Mouse (Mus musculus) hindbrain, embryonic 16.5 days (tissue): Measurements from ENCODE around the gene Cenps. TPM values are rescaled to one million over a fixed set of nuclear protein-coding genes. Genes with fewer than 3 reads are reported as not detected.
A peak's percentile ranks its signal among the peaks of the same experiment; 100 is the strongest.
"Not testable (repeated sequence)": the region's sequence is repeated elsewhere in the genome, so short reads cannot be mapped to it uniquely, and the experiment has no call there.

Experiments used
- ATAC-seq: fragments of 200-750 bp; cut with Nextera tagmentation; 2 replicates; pipeline ENCODE4 v1.8.0; 2017; ENCODE audit warnings: moderate TSS enrichment, moderate library complexity
- H3K27ac ChIP-seq: fragments of 300-500 bp; sonication (generic); 2 replicates; pipeline ENCODE4 v1.5.1; 2014; ENCODE audit warnings: low read depth, mild to moderate bottlenecking, control low read depth, low read length, moderate library complexity
- H3K27me3 ChIP-seq: fragments of 300-500 bp; sonication (generic); replicated peaks from 2 replicates; pipeline ENCODE4 v1.6.1; 2014; ENCODE audit warnings: low read length; ENCODE audit not compliant: control insufficient read depth, insufficient read depth
- H3K36me3 ChIP-seq: fragments of 300-500 bp; sonication (generic); 2 replicates; pipeline ENCODE4 v1.6.1; 2014; ENCODE audit warnings: mild to moderate bottlenecking, low read length, moderate library complexity, mixed read lengths; ENCODE audit not compliant: control insufficient read depth, insufficient read depth
- H3K4me1 ChIP-seq: fragments of 300-500 bp; sonication (generic); 2 replicates; pipeline ENCODE4 v1.6.1; 2014; ENCODE audit warnings: low read depth, low read length; ENCODE audit not compliant: control insufficient read depth, insufficient read depth
- H3K4me2 ChIP-seq: fragments of 300-500 bp; sonication (generic); 2 replicates; pipeline ENCODE4 v1.6.1; 2014; ENCODE audit warnings: mild to moderate bottlenecking, low read length, control low read depth, moderate library complexity
- H3K4me3 ChIP-seq: fragments of 300-500 bp; sonication (generic); 2 replicates; pipeline ENCODE4 v1.5.1; 2014; ENCODE audit warnings: mild to moderate bottlenecking, low read length, control low read depth, moderate library complexity
- H3K9ac ChIP-seq: fragments of 300-500 bp; sonication (generic); 2 replicates; pipeline ENCODE4 v1.6.1; 2014; ENCODE audit warnings: low read depth, mild to moderate bottlenecking, control low read depth, low read length, moderate library complexity
- H3K9me3 ChIP-seq: fragments of 300-500 bp; sonication (generic); 2 replicates; pipeline ENCODE4 v1.6.1; 2014; ENCODE audit warnings: mild to moderate bottlenecking, low read length, moderate library complexity; ENCODE audit not compliant: control insufficient read depth
- WGBS: fragments of 180-500 bp; shearing (Covaris S2); extraction: QIAGEN DNeasy Blood & Tissue Kit; methylation state at CpG from one replicate; pipeline ENCODE4 v1.1.7; 2014; 5-methylcytosine and 5-hydroxymethylcytosine counted together
- polyA plus RNA-seq: library from polyadenylated mRNA; unstranded; fragments of >200 nt; fragmentation: Nextera tagmentation; extraction: Ambion mirVana; gene quantifications from 2 replicates; pipeline ENCODE4 v1.2.1, GENCODE M21; 2015

Gene Cenps
- polyA plus RNA-seq, 1 experiment from 2014 or later: 18.9 TPM

GRCm38 (mm10) chr4:149103875-149104561 is 33.4 kb downstream of the Cenps start, which contains the start of gene Dffa:
Dffa (plus strand) TSS chr4:149104146.
- Histone ChIP-seq H3K4me3 (peak within 1 kb of the TSS; percentile 59), H3K27ac (no peak within 1 kb of the TSS), H3K27me3 (no peaks in the 10 kb centered on the region), H3K4me1 (peaks cover 11% of the 10 kb centered on the region), H3K9me3 (no peaks in the 10 kb centered on the region), H3K4me2 (peak within 1 kb of the TSS; percentile 67), H3K36me3 (peaks cover 14% of the 10 kb centered on the region; the same call in 1 of the 2 replicates), H3K9ac (peak within 1 kb of the TSS; percentile 76)
- under 1% methylated on average over 35 of the region's 35 CpGs for WGBS
- peak; percentile 91 for ATAC-seq

GRCm38 (mm10) chr4:149101456-149101855 is 36.0 kb downstream of the Cenps start:
- H3K4me1 ChIP-seq: peaks cover 23% of the 10 kb centered on the region
- no peaks in the 10 kb centered on the region for H3K27me3 ChIP-seq
- 84% methylated on average over 3 of the region's 3 CpGs for WGBS
- no peak for ATAC-seq
- H3K36me3 ChIP-seq: peaks cover 2% of the 10 kb centered on the region; the same call in 1 of the 2 replicates
- H3K4me3 ChIP-seq: no peak overlapping the region
- no peak overlapping the region for H3K4me2 ChIP-seq
- no peaks in the 10 kb centered on the region for H3K9me3 ChIP-seq
- no peak overlapping the region for H3K27ac ChIP-seq
- H3K9ac ChIP-seq: no peak overlapping the region

- not testable (repeated sequence) for H3K27me3 ChIP-seq, H3K9me3 ChIP-seq, H3K27ac ChIP-seq, H3K4me2 ChIP-seq, H3K36me3 ChIP-seq, ATAC-seq, H3K4me3 ChIP-seq, H3K9ac ChIP-seq
- H3K4me1 ChIP-seq: peaks cover 23% of the 10 kb centered on the region
- WGBS: 90% methylated on average over 12 of the region's 12 CpGs
Observed at GRCm38 (mm10) chr4:149100449-149100848, 37.0 kb downstream of the Cenps start.

DNA sequence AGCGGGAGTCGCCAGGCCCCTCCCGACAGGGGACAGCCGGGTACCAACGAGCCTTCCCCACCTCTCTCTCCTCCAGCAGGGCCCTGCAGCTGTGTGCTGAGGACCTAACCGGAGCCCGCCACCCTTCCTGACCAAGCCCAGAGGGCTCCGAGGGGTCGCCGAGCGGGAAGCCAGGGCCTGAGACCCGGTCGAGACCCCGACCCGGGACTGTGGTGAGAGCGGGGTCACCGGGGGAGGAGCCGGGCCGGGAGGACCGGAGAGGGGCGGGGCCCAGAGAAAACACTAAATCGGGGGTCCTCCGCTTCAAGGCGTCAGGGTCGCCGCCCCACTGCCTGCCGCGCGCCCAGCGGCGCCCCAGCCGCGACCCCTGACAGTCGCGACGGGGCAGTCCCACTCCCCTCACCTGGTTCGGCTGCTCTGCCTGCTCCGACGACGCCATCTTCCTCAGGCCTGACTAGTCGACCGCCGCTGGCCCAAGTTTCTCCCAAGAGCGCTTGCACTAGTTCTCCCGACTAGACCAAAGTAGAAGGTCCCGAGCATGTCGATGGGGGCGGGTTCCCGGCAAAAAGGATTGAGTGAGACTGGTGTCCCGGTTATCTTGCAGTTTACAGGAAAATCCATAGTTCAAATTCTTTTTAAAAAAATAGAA is 37.9 kb downstream of the Cenps start, which contains the start of gene Pex14:
Gene Pex14 (minus strand): TSS at position 508 of the 649 bp plus-strand sequence.
- peak within 1 kb of the TSS; percentile 68 for H3K27ac ChIP-seq

DNA sequence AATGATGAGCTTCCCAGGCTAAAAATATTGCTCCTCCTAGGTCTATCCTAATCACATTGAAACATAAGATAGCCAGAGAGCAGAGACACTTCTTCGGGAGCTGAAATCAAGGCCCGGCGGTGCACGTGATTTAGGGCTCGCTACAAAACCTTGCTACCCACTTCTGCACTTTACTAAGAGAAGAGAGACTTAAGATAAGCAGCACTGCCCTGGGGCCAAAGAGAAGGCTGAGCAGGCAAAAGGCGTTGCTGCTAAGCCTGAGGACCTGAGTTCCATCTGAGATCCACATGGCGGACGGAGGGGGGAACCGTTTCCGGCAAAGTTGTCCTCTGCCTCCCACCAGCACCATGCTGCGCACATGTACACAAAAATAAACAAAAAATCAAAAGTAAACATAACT is 38.9 kb downstream of the Cenps start:
- Histone ChIP-seq H3K36me3 (peaks cover 5% of the 10 kb centered on the region; the same call in 1 of the 2 replicates), H3K4me3 (peak overlapping the region; percentile 95), H3K9me3 (no peaks in the 10 kb centered on the region), H3K4me1 (peaks cover 14% of the 10 kb centered on the region), H3K27ac (no peak overlapping the region), H3K4me2 (peak overlapping the region; percentile 98), H3K9ac (peak overlapping the region; percentile 94), H3K27me3 (no peaks in the 10 kb centered on the region)
- ATAC-seq: no peak
- WGBS: 22% methylated on average over 11 of the region's 11 CpGs

More for the DNA sequence above, 37.9 kb downstream of the Cenps start, which contains the start of gene Pex14:
- peak within 1 kb of the TSS; percentile 94 for H3K9ac ChIP-seq
- H3K36me3 ChIP-seq: no peaks in the 10 kb centered on the region
- no peaks in the 10 kb centered on the region for H3K9me3 ChIP-seq
- H3K4me3 ChIP-seq: peak within 1 kb of the TSS; percentile 95
- no peaks in the 10 kb centered on the region for H3K27me3 ChIP-seq
- peaks cover 14% of the 10 kb centered on the region for H3K4me1 ChIP-seq
- ATAC-seq: peak; percentile 83
- WGBS: 0% methylated on average over 37 of the region's 50 CpGs
- H3K4me2 ChIP-seq: peak within 1 kb of the TSS; percentile 98

DNA sequence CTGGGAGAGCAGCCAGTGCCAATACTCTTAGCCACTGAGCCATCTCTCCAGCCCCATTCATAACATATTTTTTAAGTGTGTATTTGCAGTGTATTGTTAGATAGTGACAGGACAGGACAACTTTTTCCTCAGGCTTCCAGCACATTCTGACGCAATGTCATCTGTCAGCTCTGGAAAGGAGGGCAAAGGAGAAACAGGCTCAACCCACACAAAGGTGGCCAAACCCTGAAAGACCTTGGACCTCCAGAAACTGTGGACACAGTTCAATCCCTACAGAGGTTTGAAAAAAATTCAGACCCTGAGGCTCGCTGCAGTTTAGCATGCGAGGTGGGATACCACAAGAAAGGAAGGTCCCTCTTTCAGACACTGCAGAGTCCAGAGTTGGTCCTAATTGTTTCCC is 39.5 kb downstream of the Cenps start:
- peaks cover 14% of the 10 kb centered on the region for H3K4me1 ChIP-seq
- ATAC-seq: no peak
- H3K27me3 ChIP-seq: no peaks in the 10 kb centered on the region
- H3K36me3 ChIP-seq: peaks cover 8% of the 10 kb centered on the region
- WGBS: 89% methylated on average over 3 of the region's 3 CpGs
- no peak overlapping the region; the same call in 1 of the 2 replicates for H3K4me2 ChIP-seq
- H3K27ac ChIP-seq: no peak overlapping the region
- no peak overlapping the region for H3K4me3 ChIP-seq
- H3K9me3 ChIP-seq: no peaks in the 10 kb centered on the region
- H3K9ac ChIP-seq: no peak overlapping the region

GRCm38 (mm10) chr4:149091364-149091763 is 46.1 kb downstream of the Cenps start:
- Histone ChIP-seq H3K27me3 (no peaks in the 10 kb centered on the region), H3K4me2 (no peak overlapping the region), H3K4me3 (no peak overlapping the region), H3K9ac (no peak overlapping the region), H3K4me1 (no peaks in the 10 kb centered on the region), H3K9me3 (no peaks in the 10 kb centered on the region), H3K36me3 (peaks cover 9% of the 10 kb centered on the region), H3K27ac (no peak overlapping the region)
- no peak for ATAC-seq
- WGBS: 84% methylated on average over 8 of the region's 8 CpGs

GRCm38 (mm10) chr4:149085381-149085780 is 52.0 kb downstream of the Cenps start:
- no peaks in the 10 kb centered on the region for H3K9me3 ChIP-seq
- peaks cover 7% of the 10 kb centered on the region for H3K4me1 ChIP-seq
- no peak overlapping the region for H3K9ac ChIP-seq
- no peak overlapping the region for H3K27ac ChIP-seq
- no peaks in the 10 kb centered on the region for H3K27me3 ChIP-seq
- H3K4me3 ChIP-seq: no peak overlapping the region
- no peaks in the 10 kb centered on the region for H3K36me3 ChIP-seq
- H3K4me2 ChIP-seq: no peak overlapping the region
- 83% methylated on average over 5 of the region's 5 CpGs for WGBS
- ATAC-seq: no peak

- no peak overlapping the region for H3K4me2 ChIP-seq
- H3K36me3 ChIP-seq: no peaks in the 10 kb centered on the region
- peak; percentile 74 for ATAC-seq
- H3K4me3 ChIP-seq: no peak overlapping the region
- no peaks in the 10 kb centered on the region for H3K9me3 ChIP-seq
- WGBS: 46% methylated on average over 17 of the region's 17 CpGs
- no peaks in the 10 kb centered on the region for H3K27me3 ChIP-seq
- no peak overlapping the region for H3K9ac ChIP-seq
- H3K27ac ChIP-seq: no peak overlapping the region
- H3K4me1 ChIP-seq: peaks cover 7% of the 10 kb centered on the region
Observed at GRCm38 (mm10) chr4:149081528-149081927, 55.9 kb downstream of the Cenps start.
